Mouse (Mus musculus): Measurements from ENCODE around the gene Olfr10.

DNA sequence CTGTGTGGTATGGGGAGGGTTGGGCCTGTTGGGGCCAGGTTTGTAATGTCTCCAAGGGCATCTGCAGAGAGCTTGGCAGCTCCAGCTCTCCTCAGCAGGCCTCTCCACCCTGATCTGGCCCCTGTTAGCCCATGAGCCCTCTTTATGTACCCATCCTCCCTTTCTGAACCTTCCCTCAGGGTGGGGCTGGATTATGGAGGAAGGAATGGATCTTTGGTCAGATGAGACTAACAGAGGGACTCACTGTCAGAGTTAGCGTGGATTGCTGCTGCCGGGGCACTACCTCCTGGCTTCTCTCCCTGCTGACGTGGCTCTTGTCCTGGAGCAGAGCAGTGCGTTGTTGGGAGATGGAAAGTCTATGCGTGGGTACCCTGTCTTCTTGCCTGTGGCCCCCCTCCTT, 42.3 kb upstream of the Olfr10 start:
- TF ChIP-seq CTCF (IDR thresholded peaks at IDR 0.05; ENCODE audit: borderline replicate concordance, extremely low read depth, insufficient read depth, insufficient read length) (no peak), POLR2A (IDR thresholded peaks at IDR 0.05; ENCODE audit: borderline replicate concordance, extremely low read depth, insufficient read depth, insufficient read length, poor library complexity, severe bottlenecking) (no peak)

All from brain, embryonic 14.5 days (tissue).